Mouse (Mus musculus) urinary bladder, postnatal 10 days (tissue): Measurements from ENCODE around the gene Rhox13.

Source experiments
- DNase-seq: peaks from one replicate; pipeline ENCODE4 v3.0.0; 2022; ENCODE audit warnings: low spot score

Gene Rhox13

GRCm38 (mm10) chrX:38120982-38121381 is at the start of gene Rhox13:
Rhox13 (plus strand) TSS chrX:38121219.
- no peak for DNase-seq

GRCm38 (mm10) chrX:38084226-38084625 is 36.8 kb upstream of the Rhox13 start:
- no peak for DNase-seq

GRCm38 (mm10) chrX:38085041-38085440 is 36.0 kb upstream of the Rhox13 start, which contains the start of gene Rhox11:
Rhox11 (minus strand) TSS chrX:38085141.
- no peak for DNase-seq

- DNase-seq, result no peak
These were observed 10.2 kb upstream of the Rhox13 start, which contains the start of gene Rhox12 for GRCm38 (mm10) chrX:38110807-38111206. Rhox12 (minus strand) TSS chrX:38110907.

- no peak for DNase-seq
These were observed 459 bp downstream of the Rhox13 start for GRCm38 (mm10) chrX:38121478-38121877.

- no peak for DNase-seq
These were observed 38.1 kb downstream of the Rhox13 start for GRCm38 (mm10) chrX:38159097-38159496.

GRCm38 (mm10) chrX:38165315-38165714 is 44.3 kb downstream of the Rhox13 start:
- no peak for DNase-seq

GRCm38 (mm10) chrX:38166064-38166463 is 45.0 kb downstream of the Rhox13 start:
- no peak for DNase-seq

GRCm38 (mm10) chrX:38166592-38166991 is 45.6 kb downstream of the Rhox13 start:
- DNase-seq, result no peak
